Mouse (Mus musculus): ENCODE measurements around the gene Tcf25. TPM values are rescaled to one million over a fixed set of nuclear protein-coding genes. Genes with fewer than 3 reads are reported as not detected.

Gene Tcf25
- polyA plus RNA-seq, 1 experiment from 2014 or later, result 186 TPM

GRCm38 (mm10) chr8:123361082-123361739, 12.3 kb upstream of the Tcf25 start:
- Histone ChIP-seq H3K4me2 (ENCODE audit: low read depth, low read length, severe bottlenecking) (no peak overlapping the region), H3K4me3 (ENCODE audit: low read depth, low read length) (no peak overlapping the region), H3K4me1 (replicated peaks; ENCODE audit: control insufficient read depth, insufficient read depth, low read length) (no peaks in the 10 kb centered on the region), H3K27me3 (ENCODE audit: control insufficient read depth, insufficient read depth, low read length) (no peaks in the 10 kb centered on the region), H3K27ac (ENCODE audit: low read depth, low read length) (no peak overlapping the region), H3K9me3 (ENCODE audit: control insufficient read depth, low read length) (no peaks in the 10 kb centered on the region), H3K9ac (ENCODE audit: low read length) (no peak overlapping the region), H3K36me3 (ENCODE audit: control insufficient read depth, insufficient read depth, low read length) (no peaks in the 10 kb centered on the region; the same call in 1 of the 2 replicates)
- ATAC-seq (replicated peaks; ENCODE audit: low FRiP score), result peak; percentile 65
- 40% methylated on average over 12 of the region's 12 CpGs for WGBS
- DNase-seq (ENCODE audit: low spot score), result peak; percentile 90

- no peaks in the 10 kb centered on the region for H3K27me3 ChIP-seq (ENCODE audit: control insufficient read depth, insufficient read depth, low read length)
- H3K27ac ChIP-seq (ENCODE audit: low read depth, low read length), result peak overlapping the region; percentile 96; the same call in 1 of the 2 replicates
- H3K4me3 ChIP-seq (ENCODE audit: low read depth, low read length), result peak overlapping the region; percentile 83
- H3K9me3 ChIP-seq (ENCODE audit: control insufficient read depth, low read length), result no peaks in the 10 kb centered on the region
- H3K36me3 ChIP-seq (ENCODE audit: control insufficient read depth, insufficient read depth, low read length), result no peaks in the 10 kb centered on the region
- H3K4me2 ChIP-seq (ENCODE audit: low read depth, low read length, severe bottlenecking), result peak overlapping the region; percentile 72
- ATAC-seq (replicated peaks; ENCODE audit: low FRiP score) (peak; percentile 84), DNase-seq (ENCODE audit: low spot score) (peak; percentile 98)
- peak overlapping the region; percentile 84 for H3K9ac ChIP-seq (ENCODE audit: low read length)
- WGBS, result 0% methylated on average over 20 of the region's 20 CpGs
- peaks cover 5% of the 10 kb centered on the region; the same call in 1 of the 2 replicates for H3K4me1 ChIP-seq (replicated peaks; ENCODE audit: control insufficient read depth, insufficient read depth, low read length)
Observed at GRCm38 (mm10) chr8:123374239-123374578, 656 bp downstream of the Tcf25 start.

GRCm38 (mm10) chr8:123375701-123376100, 2.1 kb downstream of the Tcf25 start:
- Histone ChIP-seq H3K9ac (ENCODE audit: low read length) (no peak overlapping the region), H3K27me3 (ENCODE audit: control insufficient read depth, insufficient read depth, low read length) (no peaks in the 10 kb centered on the region), H3K36me3 (ENCODE audit: control insufficient read depth, insufficient read depth, low read length) (no peaks in the 10 kb centered on the region), H3K4me1 (replicated peaks; ENCODE audit: control insufficient read depth, insufficient read depth, low read length) (peaks cover 5% of the 10 kb centered on the region; the same call in 1 of the 2 replicates), H3K27ac (ENCODE audit: low read depth, low read length) (no peak overlapping the region), H3K4me2 (ENCODE audit: low read depth, low read length, severe bottlenecking) (no peak overlapping the region), H3K4me3 (ENCODE audit: low read depth, low read length) (no peak overlapping the region), H3K9me3 (ENCODE audit: control insufficient read depth, low read length) (no peaks in the 10 kb centered on the region)
- DNase-seq (ENCODE audit: low spot score), result no peak
- no peak for ATAC-seq (replicated peaks; ENCODE audit: low FRiP score)
- WGBS, result 87% methylated on average over 10 of the region's 10 CpGs

GRCm38 (mm10) chr8:123376106-123376505, 2.6 kb downstream of the Tcf25 start:
- peaks cover 5% of the 10 kb centered on the region; the same call in 1 of the 2 replicates for H3K4me1 ChIP-seq (replicated peaks; ENCODE audit: control insufficient read depth, insufficient read depth, low read length)
- H3K4me3 ChIP-seq (ENCODE audit: low read depth, low read length), result no peak overlapping the region
- H3K9ac ChIP-seq (ENCODE audit: low read length), result no peak overlapping the region
- H3K27me3 ChIP-seq (ENCODE audit: control insufficient read depth, insufficient read depth, low read length), result no peaks in the 10 kb centered on the region
- DNase-seq (ENCODE audit: low spot score), result no peak
- 80% methylated on average over 8 of the region's 8 CpGs for WGBS
- H3K9me3 ChIP-seq (ENCODE audit: control insufficient read depth, low read length), result no peaks in the 10 kb centered on the region
- no peak overlapping the region for H3K4me2 ChIP-seq (ENCODE audit: low read depth, low read length, severe bottlenecking)
- H3K36me3 ChIP-seq (ENCODE audit: control insufficient read depth, insufficient read depth, low read length), result no peaks in the 10 kb centered on the region
- ATAC-seq (replicated peaks; ENCODE audit: low FRiP score), result no peak
- H3K27ac ChIP-seq (ENCODE audit: low read depth, low read length), result no peak overlapping the region

GRCm38 (mm10) chr8:123381711-123382110, 8.2 kb downstream of the Tcf25 start:
- Histone ChIP-seq H3K4me3 (ENCODE audit: low read depth, low read length) (no peak overlapping the region), H3K4me2 (ENCODE audit: low read depth, low read length, severe bottlenecking) (no peak overlapping the region), H3K27me3 (ENCODE audit: control insufficient read depth, insufficient read depth, low read length) (no peaks in the 10 kb centered on the region), H3K27ac (ENCODE audit: low read depth, low read length) (no peak overlapping the region), H3K9ac (ENCODE audit: low read length) (no peak overlapping the region), H3K4me1 (replicated peaks; ENCODE audit: control insufficient read depth, insufficient read depth, low read length) (no peaks in the 10 kb centered on the region), H3K9me3 (ENCODE audit: control insufficient read depth, low read length) (no peaks in the 10 kb centered on the region), H3K36me3 (ENCODE audit: control insufficient read depth, insufficient read depth, low read length) (peaks cover 8% of the 10 kb centered on the region; the same call in 1 of the 2 replicates)
- WGBS, result 98% methylated on average over 4 of the region's 4 CpGs
- ATAC-seq (replicated peaks; ENCODE audit: low FRiP score) (no peak), DNase-seq (ENCODE audit: low spot score) (no peak)

GRCm38 (mm10) chr8:123382516-123382915, 9.0 kb downstream of the Tcf25 start:
- ATAC-seq (replicated peaks; ENCODE audit: low FRiP score) (no peak), DNase-seq (ENCODE audit: low spot score) (no peak)
- WGBS, result 93% methylated on average over 8 of the region's 8 CpGs
- Histone ChIP-seq H3K4me2 (ENCODE audit: low read depth, low read length, severe bottlenecking) (no peak overlapping the region), H3K27me3 (ENCODE audit: control insufficient read depth, insufficient read depth, low read length) (no peaks in the 10 kb centered on the region), H3K36me3 (ENCODE audit: control insufficient read depth, insufficient read depth, low read length) (peaks cover 8% of the 10 kb centered on the region; the same call in 1 of the 2 replicates), H3K4me3 (ENCODE audit: low read depth, low read length) (no peak overlapping the region), H3K27ac (ENCODE audit: low read depth, low read length) (no peak overlapping the region), H3K4me1 (replicated peaks; ENCODE audit: control insufficient read depth, insufficient read depth, low read length) (no peaks in the 10 kb centered on the region), H3K9ac (ENCODE audit: low read length) (no peak overlapping the region), H3K9me3 (ENCODE audit: control insufficient read depth, low read length) (no peaks in the 10 kb centered on the region)

GRCm38 (mm10) chr8:123384883-123385540, 11.5 kb downstream of the Tcf25 start:
- Histone ChIP-seq H3K9me3 (ENCODE audit: control insufficient read depth, low read length) (no peaks in the 10 kb centered on the region), H3K36me3 (ENCODE audit: control insufficient read depth, insufficient read depth, low read length) (peaks cover 13% of the 10 kb centered on the region; the same call in 1 of the 2 replicates), H3K9ac (ENCODE audit: low read length) (no peak overlapping the region), H3K27me3 (ENCODE audit: control insufficient read depth, insufficient read depth, low read length) (no peaks in the 10 kb centered on the region), H3K27ac (ENCODE audit: low read depth, low read length) (no peak overlapping the region), H3K4me2 (ENCODE audit: low read depth, low read length, severe bottlenecking) (no peak overlapping the region), H3K4me3 (ENCODE audit: low read depth, low read length) (no peak overlapping the region), H3K4me1 (replicated peaks; ENCODE audit: control insufficient read depth, insufficient read depth, low read length) (no peaks in the 10 kb centered on the region)
- no peak for DNase-seq (ENCODE audit: low spot score)
- no peak for ATAC-seq (replicated peaks; ENCODE audit: low FRiP score)
- WGBS, result 71% methylated on average over 9 of the region's 9 CpGs

GRCm38 (mm10) chr8:123387041-123387440, 13.5 kb downstream of the Tcf25 start:
- ATAC-seq (replicated peaks; ENCODE audit: low FRiP score), result no peak
- WGBS, result 89% methylated on average over 3 of the region's 3 CpGs
- peaks cover 13% of the 10 kb centered on the region; the same call in 1 of the 2 replicates for H3K36me3 ChIP-seq (ENCODE audit: control insufficient read depth, insufficient read depth, low read length)

More at GRCm38 (mm10) chr8:123387041-123387440, 13.5 kb downstream of the Tcf25 start:
- Histone ChIP-seq H3K27me3 (ENCODE audit: control insufficient read depth, insufficient read depth, low read length) (no peaks in the 10 kb centered on the region), H3K4me3 (ENCODE audit: low read depth, low read length) (no peak overlapping the region), H3K4me2 (ENCODE audit: low read depth, low read length, severe bottlenecking) (no peak overlapping the region), H3K9ac (ENCODE audit: low read length) (no peak overlapping the region), H3K4me1 (replicated peaks; ENCODE audit: control insufficient read depth, insufficient read depth, low read length) (no peaks in the 10 kb centered on the region), H3K27ac (ENCODE audit: low read depth, low read length) (no peak overlapping the region), H3K9me3 (ENCODE audit: control insufficient read depth, low read length) (no peaks in the 10 kb centered on the region)
- no peak for DNase-seq (ENCODE audit: low spot score)

Measured in forebrain, embryonic 11.5 days (tissue).